Mouse (Mus musculus) frontal cortex, adult 2 months (tissue): ENCODE data around the gene Zfp119b. TPM values are rescaled to one million over a fixed set of nuclear protein-coding genes. Genes with fewer than 3 reads are reported as not detected.

Source experiments
- DNase-seq, 2 experiments: peaks; one replicate each; pipeline ENCODE4 v3.0.0; 2022; ENCODE audit warnings: low spot score in 1 of 2; ENCODE audit errors: extremely low spot score in 1 of 2
- polyA plus RNA-seq: library from polyadenylated mRNA; depleted of rRNA; stranded (reverse); fragments of >200 nt; gene quantifications from 2 replicates; pipeline ENCODE4 v1.2.3, GENCODE M21; 2012; rRNA removed

Gene Zfp119b
- polyA plus RNA-seq: 2.0 and 2.4 TPM in 2 replicates

DNA sequence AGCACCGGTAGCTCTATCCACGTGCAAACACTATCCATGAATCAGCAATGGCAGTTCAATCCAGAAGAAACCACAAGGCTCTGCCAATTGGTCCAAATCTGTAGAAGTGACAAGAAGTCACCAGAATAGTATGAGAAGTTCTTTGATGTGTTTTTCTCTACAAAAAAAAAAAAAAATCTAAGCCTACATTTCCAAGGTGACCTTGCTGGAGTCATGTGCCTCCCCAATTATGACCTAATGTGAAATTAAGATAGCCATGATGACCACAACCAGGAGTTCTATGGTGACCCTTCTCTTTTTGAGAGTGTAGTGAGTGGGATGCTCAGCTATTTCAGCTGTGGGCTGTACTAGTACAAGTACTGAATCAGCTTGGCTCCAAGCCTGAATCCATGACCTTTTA is at the start of gene Zfp119b:
Gene Zfp119b, minus strand, starts transcription at position 101 of the 400 bp plus-strand sequence.
- no peak for DNase-seq

DNA sequence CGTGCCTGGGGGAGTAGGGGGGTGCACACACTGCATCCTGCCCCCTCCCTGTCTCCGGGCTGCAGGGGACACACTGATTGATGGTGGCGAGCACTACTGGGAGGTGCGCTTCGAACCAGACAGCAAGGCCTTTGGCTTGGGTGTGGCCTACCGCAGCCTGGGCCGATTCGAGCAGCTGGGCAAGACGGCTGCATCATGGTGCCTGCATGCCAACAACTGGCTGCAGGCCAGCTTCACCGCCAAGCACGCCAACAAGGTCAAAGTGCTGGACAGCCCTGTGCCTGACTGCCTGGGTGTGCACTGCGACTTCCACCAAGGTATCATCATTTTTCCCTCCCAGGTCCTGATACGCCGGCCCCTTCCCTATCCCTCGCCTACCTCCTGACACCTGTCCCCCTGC is 46.7 kb upstream of the Zfp119b start:
- no peak for DNase-seq

DNA sequence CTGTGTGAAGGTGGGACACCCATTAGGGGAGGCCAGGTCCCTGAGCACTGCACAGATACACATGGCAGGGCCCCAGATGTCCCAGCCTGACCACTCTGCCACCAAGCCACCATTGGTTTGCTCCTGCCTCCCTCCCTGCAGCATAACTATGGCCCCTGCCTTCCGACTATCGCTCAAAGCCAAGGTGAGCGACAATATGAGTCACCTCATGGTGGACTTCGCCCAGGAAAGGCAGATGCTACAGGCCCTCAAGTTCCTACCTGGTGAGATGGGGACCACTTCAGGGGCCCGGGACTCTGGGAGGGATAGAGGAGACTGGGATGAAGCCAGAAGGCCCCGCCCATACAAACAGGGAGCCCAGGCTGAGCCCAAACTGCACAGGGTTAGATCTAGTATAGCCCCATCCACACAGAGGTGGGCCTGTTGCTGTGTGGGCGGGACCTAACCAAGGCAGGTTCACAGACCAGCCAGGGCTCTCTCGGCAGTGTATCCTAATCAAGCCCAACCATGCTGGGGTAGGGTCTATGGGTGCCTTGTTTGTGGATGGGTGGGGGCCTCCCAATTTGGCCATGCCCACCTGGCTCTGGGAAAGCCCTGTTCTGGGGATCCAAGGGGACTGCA is 41.1 kb upstream of the Zfp119b start:
- no peak for DNase-seq

DNA sequence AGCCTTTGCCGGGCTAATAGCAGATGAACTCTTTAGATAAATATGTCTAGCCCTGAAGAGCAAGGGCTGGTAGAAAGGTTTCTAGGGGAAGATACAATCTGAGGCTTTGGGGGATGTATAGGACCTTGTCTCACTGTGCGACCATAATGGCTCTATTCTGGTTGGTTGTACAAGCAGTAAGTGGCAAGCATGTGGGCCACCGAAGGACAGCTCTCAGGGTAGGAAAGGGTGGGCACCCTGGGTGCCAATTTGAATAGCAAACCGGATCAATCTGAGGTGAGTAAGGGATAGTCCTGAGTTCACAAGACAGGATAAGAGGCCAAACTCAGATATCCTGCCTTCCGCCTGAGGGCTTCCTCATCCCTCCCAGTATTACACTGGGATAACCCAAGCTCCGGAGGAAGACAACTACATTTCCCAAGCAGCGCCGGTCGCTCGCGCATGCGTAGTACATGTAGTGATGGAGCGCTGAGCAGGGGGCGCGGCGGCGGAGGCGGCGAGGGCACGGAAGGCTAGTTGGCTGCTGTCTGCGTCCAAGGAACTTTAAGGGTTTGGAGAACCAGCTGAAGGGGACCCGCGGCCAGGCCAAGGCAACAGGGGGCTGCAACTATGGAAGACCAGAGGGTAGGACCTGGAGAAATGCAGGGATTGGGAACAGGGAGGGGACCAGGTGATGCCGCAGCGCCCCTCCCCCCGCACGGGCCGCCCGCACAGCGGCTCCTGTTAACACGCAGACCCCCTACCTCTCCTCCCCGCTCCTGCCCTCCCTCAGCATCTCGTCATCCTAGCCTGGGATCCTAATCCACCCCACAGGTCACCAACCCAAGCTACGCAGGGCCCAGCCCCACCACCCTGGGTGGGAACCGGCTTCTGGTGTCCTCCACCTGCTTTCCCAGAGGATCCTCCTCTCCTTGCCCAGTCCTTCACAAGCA is 37.0 kb upstream of the Zfp119b start, which contains the start of gene Fsd1:
Gene Fsd1, plus strand, starts transcription at position 480 of the 932 bp plus-strand sequence.
- DNase-seq: peak in 1 of 2 experiments; percentile 91

DNA sequence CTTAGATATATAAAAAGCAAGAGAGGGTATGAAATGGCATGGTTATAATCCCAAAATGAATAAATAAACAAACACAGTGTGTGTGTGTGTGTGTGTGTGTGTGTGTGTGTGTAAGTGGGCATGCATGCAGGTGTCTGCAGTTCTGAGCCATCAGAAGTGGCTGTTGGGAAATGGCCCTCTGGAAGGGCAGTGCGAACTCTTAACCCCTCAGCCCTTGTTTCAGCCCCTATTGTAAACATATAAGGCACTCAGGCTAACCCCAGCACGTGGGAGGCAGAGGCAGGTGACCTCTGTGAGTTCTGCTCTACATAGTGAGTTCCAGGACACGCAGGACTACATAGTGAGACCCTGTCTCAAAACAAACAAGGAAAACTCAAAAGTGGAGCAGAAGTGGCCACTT is 28.0 kb upstream of the Zfp119b start:
- DNase-seq: no peak

DNA sequence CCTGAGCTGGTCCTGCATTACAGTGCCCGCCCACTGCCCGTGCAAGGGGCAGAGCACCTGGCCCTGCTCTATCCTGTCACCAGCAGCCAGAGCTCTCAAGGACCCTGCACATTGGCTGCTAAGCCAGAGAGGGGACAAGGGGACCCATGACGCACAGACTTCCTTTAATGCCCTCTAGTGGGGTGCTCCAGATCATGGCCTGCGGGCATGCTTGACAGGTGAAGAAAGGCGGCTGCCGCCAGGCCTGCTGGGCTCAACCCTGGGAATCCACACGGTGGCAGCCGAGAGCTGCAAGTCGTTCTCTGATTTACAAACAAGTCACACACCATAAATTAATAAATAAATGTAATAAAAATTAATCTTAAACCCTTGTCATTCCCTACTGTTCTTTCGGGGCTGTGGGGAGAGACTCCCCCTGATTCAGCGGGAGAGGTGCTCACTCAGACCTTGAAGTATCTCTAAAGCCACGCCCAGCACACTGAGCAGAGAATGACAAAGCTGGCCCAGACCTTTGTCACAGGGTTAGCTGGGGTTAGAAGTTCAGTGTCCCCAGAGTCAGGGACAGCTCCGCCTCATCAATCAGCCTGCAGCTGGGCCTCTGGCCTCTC is 27.1 kb upstream of the Zfp119b start:
- peak in 1 of 2 experiments; percentile 81 for DNase-seq

DNA sequence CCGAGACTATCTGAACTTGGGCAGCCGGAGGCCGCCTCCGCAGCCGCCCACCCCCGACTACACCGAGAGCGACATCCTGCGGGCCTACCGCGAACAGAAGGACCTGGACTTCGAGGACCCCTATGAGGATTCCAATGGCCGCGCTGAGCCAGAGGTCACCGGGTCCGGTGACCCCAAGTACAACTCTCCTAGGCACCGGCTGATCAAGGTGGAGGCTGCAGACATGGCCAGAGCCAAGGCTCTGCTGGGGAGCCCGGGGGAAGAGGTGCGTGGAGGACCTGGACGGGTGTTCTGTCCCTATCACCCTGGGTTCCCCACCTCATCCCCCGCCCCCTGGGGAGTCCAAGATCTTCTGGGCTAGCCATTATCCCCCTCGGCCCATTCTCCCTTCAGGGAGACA is 22.2 kb upstream of the Zfp119b start:
- no peak for DNase-seq

DNA sequence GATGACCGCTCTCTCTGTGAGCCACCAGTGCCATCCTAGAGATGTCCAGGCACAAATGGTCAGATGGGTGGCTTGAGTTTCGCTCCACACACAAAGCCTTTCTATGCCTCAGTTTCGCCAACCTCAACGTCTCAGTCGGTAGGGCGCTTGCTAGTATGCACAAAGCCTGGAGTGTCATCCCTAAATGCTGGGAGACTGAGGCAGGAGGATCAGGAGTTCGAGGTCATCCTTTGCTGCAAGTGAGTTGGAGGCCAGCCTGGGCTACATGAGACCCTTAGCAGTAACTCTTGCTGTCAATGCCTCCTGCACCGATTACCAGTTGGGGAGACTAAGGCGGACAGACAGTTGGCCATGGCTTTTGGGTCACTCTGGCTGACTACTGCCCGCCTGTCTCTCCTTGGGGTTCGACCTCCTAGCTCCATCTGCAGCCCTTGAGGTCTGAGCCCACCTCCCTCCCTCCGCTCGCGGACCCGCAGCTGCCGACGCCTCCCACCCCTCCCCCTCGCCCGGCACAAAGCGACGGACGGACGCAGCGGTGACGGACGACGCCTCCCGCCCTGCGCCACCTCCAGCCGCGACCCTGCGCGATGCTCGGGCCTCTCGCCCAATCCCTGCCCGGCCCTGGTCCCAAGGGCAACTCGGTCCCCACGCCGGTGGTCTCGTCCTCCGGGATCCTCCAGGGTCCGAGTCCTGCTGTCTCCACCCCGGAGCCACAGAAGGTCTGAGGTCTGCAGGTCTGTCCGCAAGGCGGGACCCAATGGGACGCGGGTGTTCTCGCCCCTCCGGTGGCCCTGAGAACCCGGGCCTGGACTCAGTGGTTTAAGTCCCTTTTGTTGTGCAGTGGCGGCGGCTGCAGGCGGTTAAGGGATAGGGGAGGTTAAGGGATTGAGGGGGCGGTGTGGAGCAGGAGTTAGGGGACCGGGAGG is 20.9 kb upstream of the Zfp119b start, which contains the start of gene Shd:
Gene Shd, plus strand, starts transcription at position 502 of the 926 bp plus-strand sequence.
- peak in 1 of 2 experiments; percentile 38 for DNase-seq

DNA sequence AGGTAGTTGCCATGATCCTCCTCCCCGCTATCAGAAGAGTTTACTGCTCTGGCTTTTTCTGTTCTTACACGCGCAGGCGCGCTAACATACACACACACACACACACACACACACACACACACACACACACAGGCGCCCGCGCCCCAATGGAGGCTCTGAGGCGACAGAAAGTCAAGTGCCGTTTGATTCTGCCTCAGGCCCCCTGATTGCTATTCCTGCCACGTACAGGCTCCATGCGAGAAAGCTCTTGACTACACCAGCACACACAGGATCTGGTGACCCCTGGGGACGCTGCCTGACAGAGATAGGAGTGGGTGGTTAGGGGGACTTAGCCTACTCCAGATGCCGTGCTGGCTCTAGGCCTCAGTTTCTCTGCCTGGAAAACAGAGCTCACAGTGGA is 20.3 kb upstream of the Zfp119b start:
- DNase-seq: peak in 1 of 2 experiments; percentile 46

DNA sequence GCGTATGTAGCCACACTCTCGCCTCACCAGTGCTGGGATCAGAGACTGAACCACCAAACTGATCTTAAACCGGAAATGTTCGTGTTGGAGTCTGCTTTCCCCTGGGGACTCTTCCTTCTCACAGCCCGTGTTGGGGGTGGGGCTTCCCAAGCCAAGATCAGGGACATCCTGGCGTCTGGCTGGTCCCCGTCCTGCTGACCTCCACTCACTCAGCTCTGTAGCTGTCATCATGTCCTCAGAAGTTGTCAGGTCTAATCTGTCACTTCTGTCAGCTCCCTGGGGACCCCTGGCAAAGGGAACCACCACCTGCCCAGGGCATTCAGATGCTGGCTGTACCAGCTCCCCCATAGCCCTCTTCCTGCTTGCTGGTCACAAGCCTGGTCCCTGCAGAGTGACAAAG is 18.9 kb upstream of the Zfp119b start:
- no peak for DNase-seq

DNA sequence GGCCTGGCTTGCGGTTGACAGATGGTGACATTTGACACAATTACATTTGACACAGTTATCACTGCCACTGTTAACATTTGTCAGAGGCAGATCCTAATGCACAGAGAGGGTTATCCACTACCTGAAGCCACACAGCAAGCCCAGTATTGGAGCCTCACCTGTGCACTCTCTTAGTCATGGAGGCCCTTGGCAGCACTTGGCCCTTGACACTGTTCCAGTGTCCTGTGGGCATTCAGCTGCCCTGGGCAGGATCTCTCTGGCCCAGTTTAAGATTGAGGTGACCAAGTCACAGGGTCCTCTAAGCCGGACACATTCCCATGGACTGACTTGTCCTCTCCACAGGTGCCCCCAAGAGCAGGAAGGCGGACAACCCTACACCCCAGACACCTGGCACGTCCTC is 17.9 kb upstream of the Zfp119b start:
- no peak for DNase-seq

DNA sequence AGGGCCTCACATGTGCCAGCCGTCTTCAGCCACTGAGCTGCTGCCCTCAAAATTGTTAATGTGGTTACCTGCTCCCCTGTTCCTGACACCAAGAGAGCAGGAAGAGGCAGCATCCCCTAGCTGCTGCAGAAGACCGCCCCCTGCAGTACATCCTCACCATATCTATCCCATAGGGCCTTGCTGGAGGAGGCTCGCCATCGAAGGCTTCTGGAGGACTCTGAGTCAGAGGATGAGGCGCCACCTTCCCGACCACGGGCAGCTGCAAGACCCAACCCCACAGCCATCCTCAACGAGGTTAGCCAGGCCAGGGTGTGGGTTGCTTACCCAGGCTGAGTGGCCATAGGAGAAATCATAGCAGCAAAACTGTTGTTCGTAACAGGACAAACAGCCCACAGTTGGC is 15.7 kb upstream of the Zfp119b start:
- no peak for DNase-seq

DNA sequence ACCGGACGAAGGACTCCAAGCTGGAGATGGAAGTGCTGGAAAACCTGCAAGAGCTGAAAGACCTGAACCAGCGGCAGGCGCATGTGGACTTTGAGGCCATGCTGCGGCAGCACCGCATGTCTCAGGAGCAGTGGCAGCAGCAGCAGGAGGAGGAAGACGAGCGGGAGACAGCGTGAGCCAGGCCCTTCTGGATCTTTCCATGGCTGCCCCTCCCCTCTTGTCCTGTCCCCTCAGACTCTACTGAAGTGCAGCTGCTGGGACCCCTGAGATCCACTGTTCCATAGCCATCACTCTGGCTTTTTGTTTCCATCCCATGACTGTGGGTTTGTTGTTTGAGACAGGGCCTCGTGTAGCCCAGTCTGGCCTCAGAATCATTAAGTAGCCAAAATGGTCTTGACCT is 15.2 kb upstream of the Zfp119b start:
- no peak for DNase-seq

DNA sequence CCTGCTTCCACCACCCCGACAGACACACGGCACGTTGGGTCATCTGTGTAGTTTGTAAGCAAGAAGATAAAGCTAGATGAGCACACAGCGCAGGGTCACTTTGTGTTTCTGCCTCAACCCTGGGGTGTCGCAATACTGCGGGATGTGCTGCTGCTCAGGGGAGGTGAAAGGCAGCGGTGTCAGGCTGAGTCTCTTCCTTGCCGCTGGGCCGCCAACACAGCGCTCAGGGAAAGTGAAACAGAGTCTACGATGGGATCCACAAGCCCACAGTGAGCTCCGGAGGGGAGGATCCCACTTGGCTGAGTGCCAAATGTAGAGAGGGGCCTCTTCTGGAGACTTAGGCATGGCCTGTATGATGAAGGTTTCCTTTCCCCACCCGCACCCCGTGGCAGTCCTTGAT is 13.9 kb upstream of the Zfp119b start:
- DNase-seq: no peak

DNA sequence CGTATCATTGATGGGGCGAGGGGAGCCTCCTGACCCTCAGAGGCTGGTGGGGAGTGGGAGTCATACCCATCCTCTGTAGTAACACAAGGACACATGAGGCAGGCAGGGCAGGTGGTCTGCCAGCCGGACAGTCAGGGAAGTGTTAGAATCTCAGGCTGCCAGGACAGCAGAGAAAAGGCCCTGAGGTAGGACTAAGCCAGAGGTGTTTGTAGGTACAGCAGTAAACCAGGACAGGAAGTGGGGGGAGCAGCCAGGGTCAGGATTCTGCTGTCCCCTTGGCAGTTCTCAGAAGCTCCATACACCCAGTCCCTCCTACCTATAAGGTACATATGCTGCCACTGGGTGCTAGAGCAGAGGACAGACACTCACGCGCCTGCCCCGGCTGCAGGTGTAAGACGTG is 12.3 kb upstream of the Zfp119b start:
- no peak for DNase-seq

DNA sequence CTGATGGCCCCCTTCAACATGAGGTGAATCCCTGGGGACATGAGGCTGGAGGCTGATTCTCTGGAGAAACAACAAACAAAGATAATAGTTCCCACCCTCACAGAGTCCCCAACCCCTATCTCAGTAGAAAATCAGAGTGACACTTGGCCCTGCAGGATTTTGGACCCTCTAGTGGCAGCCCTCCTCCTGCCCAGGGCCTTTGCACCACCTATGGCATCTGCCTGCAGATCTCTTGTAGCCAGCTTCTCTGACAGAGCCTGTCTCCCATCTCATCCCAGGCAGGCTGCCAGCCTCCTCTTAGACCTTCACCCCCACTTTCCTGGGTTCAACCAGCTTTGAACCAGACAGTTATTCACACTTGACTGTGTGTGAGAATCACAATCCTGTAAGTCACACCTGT is 11.5 kb upstream of the Zfp119b start:
- no peak for DNase-seq

DNA sequence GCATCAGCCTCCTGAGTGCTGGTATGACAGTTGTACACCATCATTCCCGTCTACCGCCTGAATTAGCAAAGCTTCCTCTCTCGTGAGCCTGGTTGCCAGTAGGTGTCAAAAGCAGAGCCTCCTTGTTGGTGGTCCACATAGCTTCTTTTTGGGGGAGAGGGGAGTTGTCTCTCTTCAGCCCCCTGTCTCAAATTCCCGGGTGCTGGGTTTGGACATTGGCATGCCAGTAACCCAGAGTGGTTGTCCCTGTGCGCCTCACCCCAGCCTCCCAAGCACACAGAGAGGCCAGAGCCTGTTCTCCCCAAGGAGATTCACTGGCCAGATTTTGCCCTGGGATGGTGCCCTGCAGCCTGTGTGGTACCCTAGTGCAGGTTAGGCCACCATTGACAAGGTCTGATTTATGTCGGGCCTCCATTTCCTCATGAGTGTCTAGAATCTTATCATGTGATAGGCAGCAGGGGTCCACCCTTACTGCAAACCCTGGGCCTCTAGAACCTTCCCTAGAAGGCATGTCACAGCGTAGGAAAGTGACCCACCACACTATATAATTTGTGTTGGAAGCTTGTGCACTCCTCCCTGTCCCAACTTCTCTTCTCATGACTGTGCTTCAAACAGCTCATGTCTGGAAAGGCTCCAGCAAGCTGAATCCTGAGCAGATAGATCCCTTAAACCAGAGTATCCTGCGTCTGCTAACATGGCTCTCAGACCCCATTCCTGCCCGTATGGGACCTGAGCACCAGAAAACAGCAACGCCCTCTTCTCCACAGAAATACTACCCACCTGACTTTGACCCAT is 10.8 kb upstream of the Zfp119b start:
- DNase-seq: no peak

DNA sequence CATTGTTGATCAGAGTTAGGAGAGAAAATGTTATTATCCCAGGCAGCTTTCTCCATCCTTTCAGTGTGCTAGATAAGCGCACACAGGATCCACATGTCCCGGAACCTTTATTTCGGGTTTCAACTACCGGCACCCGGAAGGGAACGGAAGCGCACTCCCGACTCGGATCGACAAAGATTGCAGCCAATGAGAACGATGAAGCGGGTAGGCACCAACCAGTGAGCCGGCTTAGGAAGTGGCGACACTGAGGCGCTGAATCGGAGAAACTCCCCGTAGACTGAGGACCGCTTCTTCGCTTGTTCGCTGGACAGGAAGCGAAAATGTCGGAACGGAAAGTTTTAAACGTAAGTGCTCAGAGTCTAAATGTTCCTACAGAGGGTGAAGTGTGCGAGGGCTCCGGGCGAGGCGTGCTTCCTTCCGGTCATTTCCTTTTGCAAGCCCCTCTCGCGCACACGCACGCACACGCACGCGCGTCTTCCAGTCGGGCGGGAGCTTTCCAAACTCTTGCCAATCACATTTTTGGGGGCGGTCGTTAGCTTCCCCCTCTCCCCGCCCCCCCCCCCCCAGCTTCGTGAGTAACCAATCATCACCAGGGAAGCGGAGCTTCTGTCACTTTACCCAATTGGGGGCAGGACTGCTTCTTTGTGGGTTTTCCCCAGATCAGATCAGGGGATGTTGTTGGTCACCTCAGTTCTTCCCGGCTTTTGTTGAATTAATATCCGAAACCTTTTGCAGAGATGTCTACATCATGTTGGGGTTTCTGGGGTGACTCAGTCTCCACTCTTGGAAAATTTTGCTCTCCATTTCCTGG is 9.8 kb upstream of the Zfp119b start, which contains the start of gene Yju2:
Gene Yju2, plus strand, starts transcription at position 182 of the 811 bp plus-strand sequence.
- peak; percentile 93 to 97 for DNase-seq

DNA sequence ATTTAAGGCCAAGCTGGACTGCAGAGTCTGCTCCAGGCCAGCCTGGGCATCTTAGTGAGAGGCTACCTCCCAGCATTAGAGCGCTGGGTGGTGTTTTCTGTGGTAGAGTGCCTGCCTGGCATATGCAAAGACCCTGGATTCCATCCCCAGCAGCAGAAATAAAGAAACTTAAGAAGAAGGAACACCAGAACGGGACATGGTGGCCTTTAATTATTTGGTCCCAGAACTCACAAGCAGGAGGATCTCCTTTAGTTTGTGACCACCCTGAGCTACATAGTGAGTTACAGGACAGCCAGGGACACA is 9.2 kb upstream of the Zfp119b start:
- no peak for DNase-seq
